Mouse (Mus musculus) gastrocnemius, postnatal 25 days (tissue): ENCODE measurements around the gene Dnajc25. TPM values are rescaled to one million over a fixed set of nuclear protein-coding genes. Genes with fewer than 3 reads are reported as not detected.
A peak's percentile ranks its signal among the peaks of the same experiment; 100 is the strongest.

ENCODE experiments used
- DNase-seq: peaks from one replicate; pipeline ENCODE4 v3.0.0; 2022
- total RNA-seq, 2 experiments: library from RNA; stranded (reverse); gene quantifications; 1 replicate in 1 of 2; 2 replicates in 1 of 2; pipeline ENCODE4 v1.2.3; 2021

Dnajc25 gene
- total RNA-seq, 2 experiments from 2014 or later = 10.5 to 11.1 TPM

- DNase-seq = no peak
Observed at GRCm38 (mm10) chr4:59003806-59004200, 8.9 kb downstream of the Dnajc25 start.

GRCm38 (mm10) chr4:59006211-59006610 lies 11.3 kb downstream of the Dnajc25 start:
- DNase-seq = no peak

GRCm38 (mm10) chr4:59007016-59007415 lies 12.2 kb downstream of the Dnajc25 start:
- DNase-seq = no peak

GRCm38 (mm10) chr4:59007974-59008373 lies 13.1 kb downstream of the Dnajc25 start:
- no peak for DNase-seq

GRCm38 (mm10) chr4:59009186-59009585 lies 14.3 kb downstream of the Dnajc25 start:
- DNase-seq = no peak

GRCm38 (mm10) chr4:59009696-59010095 lies 14.8 kb downstream of the Dnajc25 start:
- DNase-seq = no peak

- DNase-seq = no peak
Observed at GRCm38 (mm10) chr4:59011446-59011845, 16.6 kb downstream of the Dnajc25 start.

- no peak for DNase-seq
Observed at GRCm38 (mm10) chr4:59015181-59015580, 20.3 kb downstream of the Dnajc25 start.

- DNase-seq = no peak
Observed at GRCm38 (mm10) chr4:59016922-59017321, 22.1 kb downstream of the Dnajc25 start.

GRCm38 (mm10) chr4:59034325-59034917 lies 39.6 kb downstream of the Dnajc25 start:
- DNase-seq = no peak

- DNase-seq = peak; percentile 70
Observed at GRCm38 (mm10) chr4:59034918-59035785, 40.3 kb downstream of the Dnajc25 start, which contains the start of gene Gng10. Gene Gng10 (plus strand): TSS chr4:59035088.

GRCm38 (mm10) chr4:59035786-59036350 lies 41.0 kb downstream of the Dnajc25 start:
- DNase-seq = no peak

- peak; percentile 63 for DNase-seq
Observed at GRCm38 (mm10) chr4:59036490-59037127, 41.7 kb downstream of the Dnajc25 start.

- no peak for DNase-seq
Observed at GRCm38 (mm10) chr4:59037525-59037924, 42.7 kb downstream of the Dnajc25 start.

GRCm38 (mm10) chr4:59040397-59041287 lies 45.8 kb downstream of the Dnajc25 start:
- no peak for DNase-seq

- DNase-seq = no peak
Observed at GRCm38 (mm10) chr4:59043074-59043473, 48.2 kb downstream of the Dnajc25 start.

- DNase-seq = no peak
Observed at GRCm38 (mm10) chr4:59043891-59044290, 49.0 kb downstream of the Dnajc25 start.

- no peak for DNase-seq
Observed at GRCm38 (mm10) chr4:59047222-59047621, 52.4 kb downstream of the Dnajc25 start.

GRCm38 (mm10) chr4:59051081-59051480 lies 56.2 kb downstream of the Dnajc25 start:
- no peak for DNase-seq

- DNase-seq = no peak
Observed at GRCm38 (mm10) chr4:59057929-59058328, 63.1 kb downstream of the Dnajc25 start.

GRCm38 (mm10) chr4:59062526-59062925 lies 67.7 kb downstream of the Dnajc25 start:
- DNase-seq = no peak

GRCm38 (mm10) chr4:59069276-59069675 lies 74.4 kb downstream of the Dnajc25 start:
- DNase-seq = no peak
